Mouse (Mus musculus) liver, adult 2 months (tissue): Measurements from ENCODE around the gene Mertk. TPM values are rescaled to one million over a fixed set of nuclear protein-coding genes. Genes with fewer than 3 reads are reported as not detected.

Source experiments
- DNase-seq: peaks from one replicate; pipeline ENCODE4 v3.0.0-alpha.2; 2011; ENCODE audit warnings: low read depth, low spot score; ENCODE audit errors: extremely low read depth
- H3K27ac ChIP-seq: fragments of 200-500 bp; replicated peaks from 2 replicates; pipeline ENCODE4 v1.5.1; 2012; ENCODE audit warnings: low read depth, mild to moderate bottlenecking, control low read depth, inconsistent platforms, low read length; ENCODE audit not compliant: insufficient read depth
- H3K27me3 ChIP-seq: fragments of 200-500 bp; 2 replicates; pipeline ENCODE4 v1.6.1; 2012; ENCODE audit warnings: mild to moderate bottlenecking, moderate library complexity, low read length, inconsistent platforms; ENCODE audit not compliant: control insufficient read depth, insufficient read depth
- H3K36me3 ChIP-seq: fragments of 200-500 bp; 2 replicates; pipeline ENCODE4 v1.6.1; 2012; ENCODE audit warnings: low read length, inconsistent platforms; ENCODE audit not compliant: control insufficient read depth, insufficient read depth
- H3K4me1 ChIP-seq: fragments of 200-500 bp; 2 replicates; pipeline ENCODE4 v1.6.1; 2011; ENCODE audit warnings: low read length; ENCODE audit not compliant: control insufficient read depth, insufficient read depth
- H3K4me3 ChIP-seq: fragments of 200-500 bp; 2 replicates; pipeline ENCODE4 v1.5.1; 2011; ENCODE audit warnings: low read depth, mild to moderate bottlenecking, control low read depth, low read length, moderate library complexity; ENCODE audit not compliant: insufficient read depth
- H3K79me2 ChIP-seq: fragments of 200-500 bp; 2 replicates; pipeline ENCODE4 v1.6.1; 2012; ENCODE audit warnings: inconsistent platforms, mild to moderate bottlenecking, low read length, moderate library complexity; ENCODE audit not compliant: control insufficient read depth, insufficient read depth
- H3K9ac ChIP-seq: fragments of 200-500 bp; 2 replicates; pipeline ENCODE4 v1.6.1; 2012; ENCODE audit warnings: low read depth, mild to moderate bottlenecking, control low read depth, inconsistent platforms, low read length
- CTCF ChIP-seq: fragments of 200-500 bp; IDR thresholded peaks from 2 replicates; pipeline ENCODE4 v1.5.1; 2011; ENCODE audit warnings: low read depth, low read length, control low read depth
- POLR2A ChIP-seq: fragments of 200-500 bp; IDR thresholded peaks from 2 replicates; pipeline ENCODE4 v1.6.1; 2011; ENCODE audit warnings: low read length, control low read depth; ENCODE audit not compliant: insufficient read depth; ENCODE audit errors: extremely low read depth
- WGBS: fragments of 180-500 bp; shearing (Covaris S2); methylation state at CpG from one replicate; pipeline ENCODE4 v1.1.7; 2018; 5-methylcytosine and 5-hydroxymethylcytosine counted together
- polyA plus RNA-seq: library from polyadenylated mRNA; depleted of rRNA; stranded (reverse); fragments of >200 nt; gene quantifications from 2 replicates; pipeline ENCODE4 v1.2.3, GENCODE M21; 2012
- total RNA-seq: library from RNA; depleted of rRNA; stranded (reverse); fragments of >200 nt; gene quantifications from 2 replicates; pipeline ENCODE4 v1.2.3, GENCODE M21; 2014

Gene Mertk
- total and polyA plus RNA-seq, 2 experiments = 3.8 to 16.5 TPM

GRCm38 (mm10) chr2:128823893-128824292 lies 125.1 kb downstream of the Mertk start:
- no peak overlapping the region for H3K4me3 ChIP-seq
- DNase-seq = no peak
- peaks cover 19% of the 10 kb centered on the region; the same call in 1 of the 2 replicates for H3K79me2 ChIP-seq
- peaks cover 4% of the 10 kb centered on the region; the same call in 1 of the 2 replicates for H3K4me1 ChIP-seq
- no peaks in the 10 kb centered on the region for H3K27me3 ChIP-seq
- H3K36me3 ChIP-seq = peaks cover 27% of the 10 kb centered on the region
- H3K27ac ChIP-seq = no peak overlapping the region
- WGBS = 97% methylated on average over 5 of the region's 5 CpGs
- H3K9ac ChIP-seq = no peak overlapping the region
- TF ChIP-seq POLR2A (no peak), CTCF (no peak)

GRCm38 (mm10) chr2:128827787-128828186 lies 129.0 kb downstream of the Mertk start:
- Histone ChIP-seq H3K9ac (no peak overlapping the region), H3K27ac (no peak overlapping the region), H3K4me3 (no peak overlapping the region), H3K27me3 (no peaks in the 10 kb centered on the region), H3K4me1 (no peaks in the 10 kb centered on the region), H3K79me2 (peaks cover 5% of the 10 kb centered on the region; the same call in 1 of the 2 replicates), H3K36me3 (peaks cover 55% of the 10 kb centered on the region)
- DNase-seq = no peak
- TF ChIP-seq CTCF = no peak
- TF ChIP-seq POLR2A = no peak
- 91% methylated on average over 1 of the region's 1 CpGs for WGBS

GRCm38 (mm10) chr2:128832611-128833010 lies 133.9 kb downstream of the Mertk start:
- no peak overlapping the region for H3K27ac ChIP-seq
- peaks cover 2% of the 10 kb centered on the region; the same call in 1 of the 2 replicates for H3K4me1 ChIP-seq
- H3K79me2 ChIP-seq = no peaks in the 10 kb centered on the region
- H3K4me3 ChIP-seq = no peak overlapping the region
- no peak for TF ChIP-seq POLR2A
- no peak for TF ChIP-seq CTCF
- no peaks in the 10 kb centered on the region for H3K27me3 ChIP-seq
- WGBS = 65% methylated on average over 3 of the region's 3 CpGs
- H3K9ac ChIP-seq = no peak overlapping the region
- no peak for DNase-seq
- peaks cover 65% of the 10 kb centered on the region for H3K36me3 ChIP-seq

- 37% methylated on average over 2 of the region's 2 CpGs for WGBS
- Histone ChIP-seq H3K4me1 (peaks cover 2% of the 10 kb centered on the region; the same call in 1 of the 2 replicates), H3K27ac (no peak overlapping the region), H3K79me2 (no peaks in the 10 kb centered on the region), H3K36me3 (peaks cover 66% of the 10 kb centered on the region), H3K27me3 (no peaks in the 10 kb centered on the region), H3K4me3 (no peak overlapping the region), H3K9ac (no peak overlapping the region)
- TF ChIP-seq CTCF (no peak), POLR2A (no peak)
- peak; percentile 65 for DNase-seq
Measured at GRCm38 (mm10) chr2:128833035-128833434, 134.3 kb downstream of the Mertk start.

- H3K27me3 ChIP-seq = no peaks in the 10 kb centered on the region
- H3K27ac ChIP-seq = no peak overlapping the region
- WGBS = 64% methylated on average over 2 of the region's 2 CpGs
- H3K36me3 ChIP-seq = peaks cover 68% of the 10 kb centered on the region
- DNase-seq = peak; percentile 64
- H3K4me1 ChIP-seq = peaks cover 2% of the 10 kb centered on the region; the same call in 1 of the 2 replicates
- no peak overlapping the region for H3K9ac ChIP-seq
- no peak overlapping the region for H3K4me3 ChIP-seq
- H3K79me2 ChIP-seq = no peaks in the 10 kb centered on the region
- TF ChIP-seq POLR2A (no peak), CTCF (no peak)
Measured at GRCm38 (mm10) chr2:128833435-128833834, 134.7 kb downstream of the Mertk start.

- WGBS = 94% methylated on average over 8 of the region's 8 CpGs
- TF ChIP-seq POLR2A = no peak
- no peak for TF ChIP-seq CTCF
Measured at GRCm38 (mm10) chr2:128837531-128837930, 138.8 kb downstream of the Mertk start.

More at GRCm38 (mm10) chr2:128837531-128837930, 138.8 kb downstream of the Mertk start:
- Histone ChIP-seq H3K9ac (no peak overlapping the region), H3K79me2 (no peaks in the 10 kb centered on the region), H3K4me3 (no peak overlapping the region), H3K27me3 (no peaks in the 10 kb centered on the region), H3K36me3 (peaks cover 70% of the 10 kb centered on the region), H3K27ac (no peak overlapping the region), H3K4me1 (peaks cover 2% of the 10 kb centered on the region; the same call in 1 of the 2 replicates)
- no peak for DNase-seq
